Comparison of ENCODE assay signal across 8 mouse cellular contexts in the genomic region with DNA sequence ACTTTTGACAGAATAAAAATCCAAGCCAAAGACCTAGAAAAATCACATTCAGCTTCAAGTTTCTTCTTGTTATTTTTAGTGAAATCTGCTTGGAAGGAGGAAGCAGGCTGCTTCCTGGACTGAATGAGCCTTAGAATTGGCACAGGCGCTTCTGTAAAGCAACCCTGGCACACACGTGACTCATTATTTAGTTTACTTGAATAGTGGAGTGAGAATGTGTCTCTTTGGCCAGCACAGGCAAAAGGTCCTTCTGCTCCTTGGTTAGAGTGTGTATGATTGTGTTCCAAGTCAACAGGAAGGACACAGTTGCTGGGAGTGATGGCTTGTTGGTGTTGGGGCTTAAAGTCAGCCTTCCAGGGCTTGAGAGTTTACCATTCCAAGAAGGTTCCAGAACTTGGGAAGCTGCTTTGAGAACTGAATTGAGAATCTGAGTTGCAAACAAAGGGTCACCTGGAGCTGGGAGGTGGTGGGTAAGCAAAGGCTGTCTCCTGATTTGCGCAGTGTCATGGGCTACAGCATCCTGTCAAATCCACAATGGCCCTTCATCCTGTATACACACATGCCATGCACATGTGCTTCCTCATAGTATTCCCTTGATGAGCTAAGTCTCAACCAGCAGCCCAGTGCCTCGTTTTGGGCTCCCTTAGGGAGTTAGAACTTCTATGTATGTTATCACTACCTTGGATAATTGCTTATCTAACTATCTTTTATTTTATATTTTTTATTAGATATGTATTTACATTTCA. TPM values are rescaled to one million over a fixed set of nuclear protein-coding genes. Genes with fewer than 3 reads are reported as not detected.
DNase-seq lines count a peak whose midpoint lies in the region; ATAC-seq and TF ChIP-seq lines count a peak whose summit lies in the region.

No protein-coding gene starts in this region.

- no peak for TF ChIP-seq RAD21 in CH12.LX (IDR thresholded peaks at IDR 0.05; ENCODE audit: low read depth, low read length)

- peaks cover 58 to 87% of the 10 kb centered on the region in 2 experiments for H3K36me3 ChIP-seq in CH12.LX (replicated peaks in 1 of 2; ENCODE audit: control insufficient read depth in 1 of 2, insufficient read depth in 1 of 2, low read length in 1 of 2)
- no peaks in the 10 kb centered on the region for H3K36me3 ChIP-seq in kidney, embryonic 14.5 days (ENCODE audit: control insufficient read depth, insufficient read depth, low read length)

- H3K9ac ChIP-seq in CH12.LX (ENCODE audit: insufficient read depth, low read depth), result no peak overlapping the region
- no peak overlapping the region for H3K9ac ChIP-seq in kidney, embryonic 14.5 days (ENCODE audit: low read depth, low read length)

- peaks cover 92% of the 10 kb centered on the region for H3K79me2 ChIP-seq in CH12.LX (replicated peaks; ENCODE audit: control insufficient read depth, extremely low read depth, insufficient read depth, poor library complexity, severe bottlenecking)

- WGBS in kidney, embryonic 14.5 days, result 78% methylated on average over 4 of the region's 4 CpGs

- H3K9me3 ChIP-seq in CH12.LX (replicated peaks; ENCODE audit: low read length), result no peaks in the 10 kb centered on the region
- no peaks in the 10 kb centered on the region for H3K9me3 ChIP-seq in kidney, embryonic 14.5 days (ENCODE audit: control insufficient read depth, low read length)

- no peaks in the 10 kb centered on the region for H3K27me3 ChIP-seq in CH12.LX (replicated peaks)
- H3K27me3 ChIP-seq in kidney, embryonic 14.5 days (ENCODE audit: control insufficient read depth, insufficient read depth, low read length), result no peaks in the 10 kb centered on the region

- H3K4me3 ChIP-seq in CH12.LX (replicated peaks in 1 of 3; ENCODE audit: low read depth in 2 of 3, low read length in 2 of 3, poor library complexity in 1 of 3), result no peak overlapping the region
- H3K4me3 ChIP-seq in kidney, embryonic 14.5 days (ENCODE audit: low read length), result no peak overlapping the region

- peak; percentile 29 for DNase-seq in gastrocnemius, adult 18-20 months (ENCODE audit: low spot score)
- no peak for DNase-seq in gastrocnemius, adult 8-10 months (ENCODE audit: low spot score in 2 of 2)
- DNase-seq in CH12.LX (ENCODE audit: extremely low read depth), result no peak
- peak; percentile 51 to 81 for DNase-seq in heart, adult 18-20 months
- no peak for DNase-seq in embryo, embryonic 9.5 days (ENCODE audit: extremely low spot score)

- H3K4me1 ChIP-seq in CH12.LX (ENCODE audit: control insufficient read depth in 1 of 2, insufficient read depth in 2 of 2), result peaks cover 40 to 91% of the 10 kb centered on the region in 2 experiments
- H3K4me1 ChIP-seq in kidney, embryonic 14.5 days (ENCODE audit: control insufficient read depth, insufficient read depth, low read length), result peaks cover 3% of the 10 kb centered on the region; the same call in 1 of the 2 replicates

- in situ Hi-C loops in CH12.LX (cut with MboI; ENCODE audit: low pct_ligation_motif_present, low pct_unique_long_range_greater_than_20kb, low sequenced_read_pairs), result loop anchor here (10.0 kb wide), 1 partner anchor 95 kb away; no protein-coding TSS in a partner anchor

- no peak overlapping the region for H3K4me2 ChIP-seq in CH12.LX (ENCODE audit: insufficient read depth, low read depth, poor library complexity, severe bottlenecking)
- no peak overlapping the region for H3K4me2 ChIP-seq in kidney, embryonic 14.5 days (replicated peaks; ENCODE audit: low read depth, low read length)

- peak overlapping the region; percentile 41; the same call in 1 of the 2 replicates for H3K27ac ChIP-seq in CH12.LX (ENCODE audit: insufficient read depth, low read depth)
- peak overlapping the region; percentile 63; the same call in 1 of the 2 replicates for H3K27ac ChIP-seq in kidney, embryonic 14.5 days (ENCODE audit: low read depth, low read length)

- TF ChIP-seq CTCF in CH12.LX (conservative IDR thresholded peaks at IDR 0.05 in 1 of 2, IDR thresholded peaks at IDR 0.05 in 1 of 2; ENCODE audit: low read depth in 2 of 2, low read length in 2 of 2), result no peak

- no peak for TF ChIP-seq POLR2A in CH12.LX (IDR thresholded peaks at IDR 0.05; ENCODE audit: low read depth, low read length)

- no peak for ATAC-seq in kidney, embryonic 14.5 days (ENCODE audit: low FRiP score, low TSS enrichment)
- ATAC-seq in megakaryocyte progenitor cell, adult 5-6 weeks (replicated peaks; ENCODE audit: poor library complexity), result peak; percentile 21; the same call in 1 of the 2 replicates
- ATAC-seq in erythroblast, adult 5-6 weeks (replicated peaks; ENCODE audit: low FRiP score, poor library complexity, severe bottlenecking), result no peak

- no peak for TF ChIP-seq EP300 in CH12.LX (IDR thresholded peaks at IDR 0.05; ENCODE audit: low read length)

- dilution Hi-C loops in CH12.LX (cut with MboI; ENCODE audit: extremely low pct_ligation_motif_present, extremely low pct_unique_long_range_greater_than_20kb, low sequenced_read_pairs), result no loop called here

TF ChIP-seq in CH12.LX, 34 proteins besides CTCF, POLR2A, EP300 and RAD21:
- TF ChIP-seq MAFK (IDR thresholded peaks at IDR 0.05; ENCODE audit: insufficient replicate concordance, low read length) (no peak), IRF4 (IDR thresholded peaks at IDR 0.05; ENCODE audit: low read depth, low read length) (no peak), SIN3A (IDR thresholded peaks at IDR 0.05; ENCODE audit: low read length) (no peak), CHD1 (IDR thresholded peaks at IDR 0.05; ENCODE audit: low read depth, low read length) (no peak), ETS1 (conservative IDR thresholded peaks at IDR 0.05; ENCODE audit: low read depth, low read length) (no peak), ZC3H11A (IDR thresholded peaks at IDR 0.05; ENCODE audit: low read depth, low read length) (no peak), E2F4 (IDR thresholded peaks at IDR 0.05; ENCODE audit: insufficient replicate concordance, low read depth, low read length) (no peak)

RNA-seq across cellular contexts. Expression of gene Swap70, which starts 38.6 kb away (rescaled TPM):
- total RNA-seq in gastrocnemius, adult 18-20 months (2021), result 1 to 10 TPM; 5.5 to 8.0 TPM
- 1 to 10 TPM; 4.5 to 6.0 (median 5.4) TPM for total RNA-seq in gastrocnemius, adult 8-10 months (2022)
- 296 and 297 TPM in 2 replicates for total RNA-seq in CH12.LX (2012; rRNA removed)
- 398 and 409 TPM in 2 replicates for total RNA-seq in CH12.LX (2014; rRNA removed)
- 370 and 388 TPM in 2 replicates for polyA plus RNA-seq in CH12.LX (2012; ENCODE audit: insufficient read length, low read depth)
- total RNA-seq in heart, adult 18-20 months (2021), result 10 to 100 TPM; 10.8 to 14.7 TPM
- 15.7 and 30.3 TPM in 2 replicates for polyA plus RNA-seq in kidney, embryonic 14.5 days (2014; fragmentation: Nextera tagmentation; extraction: Ambion mirVana)
- 30.1 and 36.6 TPM in 2 replicates for total RNA-seq in megakaryocyte progenitor cell, adult 5-6 weeks (2015)
- 67.0 and 68.6 TPM in 2 replicates for total RNA-seq in megakaryocyte progenitor cell, adult 5-6 weeks (2017)
- 3.1 and 5.6 TPM in 2 replicates for total RNA-seq in erythroblast, adult 5-6 weeks (2015; ENCODE audit: low replicate concordance)
- 5.3 and 11.2 TPM in 2 replicates for total RNA-seq in erythroblast, adult 5-6 weeks (2017; ENCODE audit: low replicate concordance)

Comparison
In these comparisons a context has a peak if more than half of its experiments do, and no peak if none do; other contexts are left out.
1. DNase-seq: peak in gastrocnemius, adult 18-20 months (single experiment) and heart, adult 18-20 months (2 of 2); none in gastrocnemius, adult 8-10 months (0 of 2), CH12.LX (single experiment) and embryo, embryonic 9.5 days (single experiment).
2. RNA of gene Swap70, which starts 38.6 kb away (total RNA-seq): 296 to 409 TPM in CH12.LX; 30.1 to 68.6 TPM in megakaryocyte progenitor cell, adult 5-6 weeks, 10.8 to 14.7 TPM in heart, adult 18-20 months, 3.1 to 11.2 TPM in erythroblast, adult 5-6 weeks, 5.5 to 8.0 TPM in gastrocnemius, adult 18-20 months and 4.5 to 6.0 TPM in gastrocnemius, adult 8-10 months; every median in the first group is over 4 times any median in the second.